Mouse (Mus musculus): ENCODE results near the gene Lin7a. TPM values are rescaled to one million over a fixed set of nuclear protein-coding genes. Genes with fewer than 3 reads are reported as not detected.

Lin7a gene
- polyA plus RNA-seq, 1 experiment from 2014 or later = 1.3 TPM

DNA sequence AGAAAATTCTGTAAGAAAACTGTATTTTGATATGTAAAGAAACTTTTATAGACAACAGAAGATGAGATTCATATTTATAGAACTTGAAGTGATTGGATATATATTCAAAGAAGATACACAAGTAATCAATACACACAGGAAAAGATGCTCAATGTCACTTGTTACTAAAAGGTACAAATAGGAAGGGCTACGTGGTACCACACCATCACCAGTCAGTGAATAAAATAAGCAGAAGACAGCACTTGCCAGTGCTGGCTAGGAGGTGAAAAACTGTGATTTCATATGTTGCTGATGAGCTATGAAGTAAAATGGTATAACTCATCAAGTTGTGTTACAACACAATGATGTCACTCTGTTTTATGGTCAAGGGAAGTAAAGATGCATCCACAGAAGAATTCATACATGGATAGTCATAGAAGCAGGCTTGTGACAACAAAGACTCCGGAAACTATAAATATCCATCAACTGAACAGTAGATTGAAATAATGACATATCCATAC lies 25.5 kb upstream of the Lin7a start:
- ATAC-seq (ENCODE audit: insufficient read depth) = no peak
- Histone ChIP-seq H3K4me1 (replicated peaks) (no peaks in the 10 kb centered on the region), H3K9me3 (replicated peaks) (no peaks in the 10 kb centered on the region), H3K4me3 (replicated peaks) (no peak overlapping the region), H3K4me2 (no peak overlapping the region), H3K27ac (replicated peaks) (no peak overlapping the region), H3K9ac (no peak overlapping the region), H3K27me3 (no peaks in the 10 kb centered on the region), H3K36me3 (replicated peaks) (no peaks in the 10 kb centered on the region)
- 58% methylated on average over 2 of the region's 2 CpGs for WGBS (ENCODE audit: insufficient replicate concordance)

DNA sequence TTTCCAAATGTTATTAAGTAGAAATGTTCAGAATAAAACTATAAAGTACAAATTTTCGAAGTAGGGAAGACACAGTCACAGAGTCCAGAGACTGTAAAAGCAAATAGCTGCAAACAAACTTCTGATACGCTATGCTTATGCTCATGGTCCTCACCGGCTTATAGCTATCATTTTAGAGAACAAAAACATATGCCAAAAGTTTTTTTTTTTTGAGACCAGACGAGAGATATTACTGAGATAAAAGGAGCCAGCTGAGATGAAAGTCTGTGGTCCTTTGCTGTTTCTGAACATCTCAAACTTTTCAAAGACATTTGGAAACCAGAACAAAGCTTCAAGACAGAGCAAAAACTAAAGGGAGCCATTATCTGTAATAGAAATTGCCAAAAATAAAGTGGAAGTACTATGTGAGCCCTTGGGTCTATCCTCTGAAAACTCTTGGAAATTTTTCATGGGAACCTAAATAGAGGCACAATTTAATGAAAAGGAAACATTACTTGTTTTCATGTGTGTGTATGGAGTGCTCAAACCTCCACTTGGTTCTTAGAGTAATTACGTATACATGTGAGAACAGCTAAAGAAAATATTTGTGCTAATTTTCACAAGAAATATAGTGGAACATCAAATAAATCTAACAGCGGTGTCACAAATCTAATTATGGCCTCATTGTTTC lies 24.4 kb upstream of the Lin7a start:
- Histone ChIP-seq H3K27ac (replicated peaks) (no peak overlapping the region), H3K4me3 (replicated peaks) (no peak overlapping the region), H3K36me3 (replicated peaks) (no peaks in the 10 kb centered on the region), H3K9me3 (replicated peaks) (no peaks in the 10 kb centered on the region), H3K27me3 (no peaks in the 10 kb centered on the region), H3K9ac (no peak overlapping the region), H3K4me1 (replicated peaks) (no peaks in the 10 kb centered on the region), H3K4me2 (no peak overlapping the region)
- 61% methylated on average over 6 of the region's 6 CpGs for WGBS (ENCODE audit: insufficient replicate concordance)
- ATAC-seq (ENCODE audit: insufficient read depth) = no peak

DNA sequence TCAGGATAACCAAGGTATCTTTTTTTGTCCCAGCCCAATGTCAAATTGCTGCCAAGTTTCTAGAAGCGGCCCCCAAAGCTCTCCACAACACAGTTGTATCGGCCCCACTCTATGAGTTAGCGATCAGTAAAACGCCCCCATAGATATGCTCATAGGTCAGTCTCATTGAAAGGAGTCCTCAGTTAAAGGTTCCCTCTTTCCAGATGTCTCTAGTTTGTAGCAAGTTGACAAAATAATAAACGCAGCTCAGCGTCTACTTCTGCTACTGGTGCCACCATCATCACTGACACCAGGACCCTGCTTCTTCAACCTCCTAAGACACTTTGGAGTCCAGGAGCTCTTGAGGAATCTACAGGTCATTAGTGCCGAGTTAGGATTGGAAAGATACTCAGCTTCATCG lies 23.0 kb upstream of the Lin7a start:
- Histone ChIP-seq H3K9me3 (replicated peaks) (no peaks in the 10 kb centered on the region), H3K27ac (replicated peaks) (no peak overlapping the region), H3K36me3 (replicated peaks) (no peaks in the 10 kb centered on the region), H3K4me3 (replicated peaks) (no peak overlapping the region), H3K27me3 (no peaks in the 10 kb centered on the region), H3K9ac (no peak overlapping the region), H3K4me2 (no peak overlapping the region), H3K4me1 (replicated peaks) (no peaks in the 10 kb centered on the region)
- WGBS (ENCODE audit: insufficient replicate concordance) = 71% methylated on average over 8 of the region's 8 CpGs
- ATAC-seq (ENCODE audit: insufficient read depth) = no peak

DNA sequence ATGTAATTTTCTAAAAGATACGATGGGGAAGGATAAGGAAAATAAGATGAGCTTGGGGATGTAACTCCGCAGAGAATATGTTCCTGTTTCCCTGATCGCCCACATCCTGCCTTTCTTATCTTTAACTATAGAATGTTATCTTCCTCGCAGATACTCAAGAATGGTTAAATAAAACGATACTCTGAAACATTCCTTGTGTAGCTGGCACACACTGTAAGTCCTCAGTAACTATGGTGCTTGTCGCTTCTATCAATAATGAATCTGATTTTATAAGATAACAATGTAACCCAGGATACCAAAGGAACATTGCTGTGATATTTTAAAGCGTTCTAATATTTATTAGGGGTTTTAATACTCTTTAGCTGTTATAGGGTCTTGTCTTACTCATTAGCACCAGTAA lies 22.4 kb upstream of the Lin7a start:
- no peak for ATAC-seq (ENCODE audit: insufficient read depth)

DNA sequence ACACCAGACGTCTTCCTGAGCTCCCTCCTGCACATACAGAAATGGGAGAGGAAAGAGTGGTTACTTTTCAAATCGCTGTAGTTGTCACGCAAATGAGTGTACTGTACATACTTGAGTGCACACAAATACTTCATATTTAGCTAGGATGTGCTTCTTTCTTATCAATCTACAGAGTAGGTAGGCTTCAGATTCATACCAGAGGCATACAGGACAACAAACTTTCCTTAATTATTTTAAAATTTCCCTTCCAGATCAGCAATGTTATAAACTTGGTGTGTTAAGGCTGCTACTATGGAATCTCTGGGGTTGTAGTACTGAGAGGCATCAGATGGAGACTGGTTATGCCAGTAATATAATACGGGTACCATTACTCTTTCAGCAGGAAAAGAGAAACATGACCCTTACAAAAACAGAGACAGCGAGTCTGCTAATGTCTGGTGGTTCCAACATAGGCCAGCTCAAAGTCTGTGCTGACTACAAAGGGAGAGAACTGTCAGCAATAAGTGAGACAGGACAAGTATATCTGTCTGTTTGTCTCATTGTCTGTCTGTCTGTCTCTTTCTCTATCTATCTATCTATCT lies 21.8 kb upstream of the Lin7a start:
- no peaks in the 10 kb centered on the region for H3K9me3 ChIP-seq (replicated peaks)
- WGBS (ENCODE audit: insufficient replicate concordance) = 61% methylated on average over 5 of the region's 5 CpGs
- H3K9ac ChIP-seq = no peak overlapping the region
- H3K27ac ChIP-seq (replicated peaks) = no peak overlapping the region
- no peak overlapping the region for H3K4me3 ChIP-seq (replicated peaks)
- H3K36me3 ChIP-seq (replicated peaks) = no peaks in the 10 kb centered on the region
- H3K4me2 ChIP-seq = no peak overlapping the region
- H3K4me1 ChIP-seq (replicated peaks) = no peaks in the 10 kb centered on the region
- no peaks in the 10 kb centered on the region for H3K27me3 ChIP-seq
- ATAC-seq (ENCODE audit: insufficient read depth) = no peak

More for the DNA sequence above, 22.4 kb upstream of the Lin7a start:
- H3K27ac ChIP-seq (replicated peaks) = no peak overlapping the region
- no peaks in the 10 kb centered on the region for H3K4me1 ChIP-seq (replicated peaks)
- no peak overlapping the region for H3K4me3 ChIP-seq (replicated peaks)
- H3K9ac ChIP-seq = no peak overlapping the region
- 58% methylated on average over 7 of the region's 7 CpGs for WGBS (ENCODE audit: insufficient replicate concordance)
- no peaks in the 10 kb centered on the region for H3K9me3 ChIP-seq (replicated peaks)
- H3K4me2 ChIP-seq = no peak overlapping the region
- no peaks in the 10 kb centered on the region for H3K36me3 ChIP-seq (replicated peaks)
- no peaks in the 10 kb centered on the region for H3K27me3 ChIP-seq

DNA sequence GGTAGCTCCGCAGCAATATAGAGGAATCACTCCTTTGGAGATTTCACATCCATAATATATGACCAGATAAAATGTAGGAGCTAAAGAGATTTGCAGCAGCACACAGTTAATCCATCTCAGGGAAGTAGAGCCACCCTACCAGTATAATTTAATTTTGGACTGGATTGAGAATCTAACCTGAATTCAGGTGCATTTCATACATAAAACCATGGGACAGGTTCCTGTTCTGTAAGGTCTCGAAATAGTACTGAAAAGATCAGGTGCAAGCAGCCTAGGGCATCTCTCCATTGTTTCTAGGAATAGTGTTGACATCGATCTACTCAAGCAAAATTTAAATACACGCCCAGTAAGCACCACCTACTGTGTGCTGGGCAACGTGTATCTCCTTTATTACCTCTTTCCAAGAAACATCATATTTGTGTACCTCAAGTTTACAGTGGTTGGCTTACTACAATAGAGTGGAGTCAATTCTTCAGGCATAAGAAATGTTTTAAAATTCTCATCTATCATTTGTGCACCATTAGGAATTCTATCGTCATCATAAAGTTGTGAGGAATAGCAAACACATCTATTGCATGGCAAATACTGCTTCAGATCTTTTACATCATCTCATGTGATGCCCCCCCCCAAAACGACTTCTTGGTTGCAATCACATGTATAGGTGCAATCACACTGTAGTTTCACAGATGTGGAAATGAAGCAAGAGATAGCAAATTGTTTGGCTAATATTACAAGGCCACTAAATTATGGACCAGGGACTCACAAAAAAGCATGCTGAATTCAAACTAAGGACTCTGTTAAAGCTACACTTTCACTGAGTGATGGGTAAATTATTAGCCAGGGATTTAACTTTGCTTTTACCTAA lies 20.9 kb upstream of the Lin7a start:
- H3K27me3 ChIP-seq = no peaks in the 10 kb centered on the region
- H3K4me2 ChIP-seq = no peak overlapping the region
- H3K27ac ChIP-seq (replicated peaks) = no peak overlapping the region
- H3K9me3 ChIP-seq (replicated peaks) = no peaks in the 10 kb centered on the region
- 53% methylated on average over 7 of the region's 7 CpGs for WGBS (ENCODE audit: insufficient replicate concordance)
- no peak overlapping the region for H3K9ac ChIP-seq
- no peaks in the 10 kb centered on the region for H3K36me3 ChIP-seq (replicated peaks)
- no peak overlapping the region for H3K4me3 ChIP-seq (replicated peaks)
- ATAC-seq (ENCODE audit: insufficient read depth) = no peak
- no peaks in the 10 kb centered on the region for H3K4me1 ChIP-seq (replicated peaks)

DNA sequence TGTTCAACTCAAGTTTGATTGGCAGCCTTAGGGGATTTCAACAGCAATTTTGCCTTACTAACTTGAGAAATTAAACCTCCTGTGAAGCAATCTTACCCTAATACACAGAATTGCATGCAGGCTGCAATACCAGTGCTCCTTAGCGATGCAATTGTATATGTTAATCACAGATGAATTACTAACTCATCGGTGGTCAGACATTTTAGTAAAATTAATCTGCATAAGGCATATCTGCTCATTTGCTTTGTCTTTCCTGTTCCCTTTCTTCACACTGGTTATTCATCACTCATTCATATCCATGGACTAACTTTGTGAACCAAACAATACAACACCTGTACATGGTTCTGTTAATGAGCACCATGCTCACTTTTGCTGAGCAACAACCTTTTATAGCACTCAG lies 20.2 kb upstream of the Lin7a start:
- Histone ChIP-seq H3K9ac (no peak overlapping the region), H3K4me3 (replicated peaks) (no peak overlapping the region), H3K4me1 (replicated peaks) (no peaks in the 10 kb centered on the region), H3K36me3 (replicated peaks) (no peaks in the 10 kb centered on the region), H3K27ac (replicated peaks) (no peak overlapping the region), H3K9me3 (replicated peaks) (no peaks in the 10 kb centered on the region), H3K27me3 (no peaks in the 10 kb centered on the region), H3K4me2 (no peak overlapping the region)
- no peak for ATAC-seq (ENCODE audit: insufficient read depth)
- 61% methylated on average over 2 of the region's 2 CpGs for WGBS (ENCODE audit: insufficient replicate concordance)

DNA sequence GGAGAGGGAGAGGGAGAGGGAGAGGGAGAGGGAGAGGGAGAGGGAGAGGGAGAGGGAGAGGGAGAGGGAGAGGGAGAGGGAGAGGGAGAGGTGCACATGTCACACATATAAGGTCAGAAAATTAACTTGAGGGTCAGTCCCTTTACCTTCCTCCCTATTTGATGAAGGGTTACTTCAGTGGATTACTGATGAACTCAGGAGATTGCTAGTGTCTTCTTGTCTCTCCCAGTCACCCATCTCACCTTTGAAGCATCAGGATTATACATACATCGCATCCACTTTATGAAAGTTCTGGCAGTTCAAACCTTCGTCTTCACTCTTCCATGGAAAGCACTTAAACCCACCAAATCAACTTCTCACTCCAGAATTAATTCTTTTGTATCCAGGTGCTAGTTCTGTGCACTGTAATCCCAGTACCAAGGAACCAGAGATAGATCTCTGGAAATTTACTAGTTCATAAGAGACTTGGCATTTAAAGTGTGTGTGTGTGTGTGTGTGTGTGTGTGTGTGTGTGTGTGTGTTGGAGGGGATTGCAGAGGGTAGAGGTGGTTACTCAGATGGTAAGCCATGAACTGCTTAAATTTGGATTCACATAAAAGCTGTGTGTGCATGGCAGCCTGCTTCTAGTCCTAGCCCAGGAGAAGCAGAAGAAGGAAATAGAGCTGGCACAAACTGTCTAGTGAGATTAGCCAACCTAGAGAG lies 19.5 kb upstream of the Lin7a start:
- Histone ChIP-seq H3K9ac (no peak overlapping the region), H3K4me2 (no peak overlapping the region), H3K36me3 (replicated peaks) (no peaks in the 10 kb centered on the region), H3K27ac (replicated peaks) (no peak overlapping the region), H3K4me3 (replicated peaks) (no peak overlapping the region), H3K27me3 (no peaks in the 10 kb centered on the region), H3K4me1 (replicated peaks) (no peaks in the 10 kb centered on the region), H3K9me3 (replicated peaks) (no peaks in the 10 kb centered on the region)
- WGBS (ENCODE audit: insufficient replicate concordance) = 57% methylated on average over 2 of the region's 2 CpGs
- no peak for ATAC-seq (ENCODE audit: insufficient read depth)

DNA sequence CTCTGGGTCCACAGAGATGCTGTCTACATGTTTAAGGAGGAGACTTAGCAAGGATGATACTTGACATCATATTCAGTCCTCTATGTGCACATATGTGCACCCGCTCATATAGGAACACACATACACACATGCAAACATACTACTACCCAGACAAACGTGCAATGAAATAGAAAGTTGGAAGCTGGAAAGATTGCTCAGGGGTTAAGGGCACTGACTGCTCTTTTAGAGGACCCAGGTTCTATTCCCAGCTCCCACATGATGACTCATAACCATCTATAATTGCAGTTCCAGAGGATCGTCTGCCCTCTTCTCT lies 19.0 kb upstream of the Lin7a start:
- no peak overlapping the region for H3K9ac ChIP-seq
- no peaks in the 10 kb centered on the region for H3K36me3 ChIP-seq (replicated peaks)
- WGBS (ENCODE audit: insufficient replicate concordance) = 68% methylated on average over 3 of the region's 3 CpGs
- no peaks in the 10 kb centered on the region for H3K4me1 ChIP-seq (replicated peaks)
- H3K4me3 ChIP-seq (replicated peaks) = no peak overlapping the region
- no peaks in the 10 kb centered on the region for H3K9me3 ChIP-seq (replicated peaks)
- no peaks in the 10 kb centered on the region for H3K27me3 ChIP-seq
- H3K4me2 ChIP-seq = no peak overlapping the region
- H3K27ac ChIP-seq (replicated peaks) = no peak overlapping the region
- no peak for ATAC-seq (ENCODE audit: insufficient read depth)

DNA sequence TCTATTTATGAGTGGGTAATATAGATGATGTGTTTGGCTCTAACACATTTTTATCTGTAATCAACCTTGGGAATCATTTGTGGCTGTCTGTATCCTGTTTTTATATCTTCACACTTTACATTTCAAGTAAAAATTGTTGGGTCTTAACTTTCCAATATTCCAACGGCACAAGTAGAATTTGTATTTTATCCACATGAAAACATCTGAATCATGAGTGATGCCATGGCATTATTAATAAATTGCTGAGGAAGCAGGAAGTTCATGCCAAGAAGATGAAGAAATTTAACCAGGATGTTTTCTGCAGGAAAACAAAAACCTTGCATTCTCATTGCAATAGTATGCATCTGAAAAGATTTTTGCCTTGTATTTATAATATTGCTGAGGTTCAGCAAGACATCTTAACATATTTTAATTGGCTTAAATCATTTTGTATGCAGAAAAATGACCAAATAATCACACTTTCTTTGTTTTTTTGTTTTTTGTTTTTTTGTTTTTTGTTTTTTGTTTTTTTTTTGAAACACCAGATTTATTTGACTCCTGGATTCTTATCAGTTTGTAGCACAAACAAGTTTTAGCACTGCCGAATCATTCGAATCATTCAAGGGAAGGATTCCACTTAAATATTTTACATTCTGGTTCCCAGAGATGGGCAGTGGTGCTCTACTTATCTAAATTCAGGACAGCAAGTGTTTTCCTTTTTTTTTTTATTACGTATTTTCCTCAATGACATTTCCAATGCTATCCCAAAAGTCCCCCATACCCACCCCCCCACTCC lies 18.1 kb upstream of the Lin7a start:
- WGBS (ENCODE audit: insufficient replicate concordance) = 69% methylated on average over 4 of the region's 4 CpGs
- no peaks in the 10 kb centered on the region for H3K27me3 ChIP-seq
- no peak for ATAC-seq (ENCODE audit: insufficient read depth)
- H3K36me3 ChIP-seq (replicated peaks) = no peaks in the 10 kb centered on the region
- H3K27ac ChIP-seq (replicated peaks) = no peak overlapping the region
- no peak overlapping the region for H3K4me3 ChIP-seq (replicated peaks)
- H3K9ac ChIP-seq = no peak overlapping the region
- no peak overlapping the region for H3K4me2 ChIP-seq
- H3K4me1 ChIP-seq (replicated peaks) = no peaks in the 10 kb centered on the region
- H3K9me3 ChIP-seq (replicated peaks) = no peaks in the 10 kb centered on the region

Data from liver, embryonic 15.5 days (tissue).